Mouse (Mus musculus) lung, adult 2 months (tissue): Measurements from ENCODE around the gene Kcnc3. TPM values are rescaled to one million over a fixed set of nuclear protein-coding genes. Genes with fewer than 3 reads are reported as not detected.

Experiments used
- DNase-seq: peaks from one replicate; pipeline ENCODE4 v3.0.0; 2022
- H3K4me1 ChIP-seq: fragments of 200-500 bp; 2 replicates; pipeline ENCODE4 v1.6.1; 2011; ENCODE audit warnings: low read length; ENCODE audit not compliant: control insufficient read depth, insufficient read depth
- H3K4me3 ChIP-seq: fragments of 200-500 bp; replicated peaks from 2 replicates; pipeline ENCODE3; 2011; ENCODE audit warnings: low read depth, mild to moderate bottlenecking, control low read depth, low read length; ENCODE audit errors: extremely low read depth
- CTCF ChIP-seq: fragments of 200-500 bp; IDR thresholded peaks from 2 replicates; pipeline ENCODE4 v1.5.1; 2011; ENCODE audit warnings: mild to moderate bottlenecking, low read length, control low read depth; ENCODE audit not compliant: insufficient read depth
- POLR2A ChIP-seq: fragments of 200-500 bp; IDR thresholded peaks from 2 replicates; pipeline ENCODE4 v1.6.1; 2011; ENCODE audit warnings: low read depth, mild to moderate bottlenecking, control low read depth, low read length, borderline replicate concordance; ENCODE audit errors: extremely low read depth
- WGBS: fragments of 180-500 bp; shearing (Covaris S2); methylation state at CpG from one replicate; pipeline ENCODE4 v1.1.7; 2018; 5-methylcytosine and 5-hydroxymethylcytosine counted together
- polyA plus RNA-seq: library from polyadenylated mRNA; depleted of rRNA; stranded (reverse); fragments of >200 nt; gene quantifications from 2 replicates; pipeline ENCODE4 v1.2.3, GENCODE M21; 2012

The Kcnc3 gene
- polyA plus RNA-seq, 1 experiment, result 36.0 TPM

DNA sequence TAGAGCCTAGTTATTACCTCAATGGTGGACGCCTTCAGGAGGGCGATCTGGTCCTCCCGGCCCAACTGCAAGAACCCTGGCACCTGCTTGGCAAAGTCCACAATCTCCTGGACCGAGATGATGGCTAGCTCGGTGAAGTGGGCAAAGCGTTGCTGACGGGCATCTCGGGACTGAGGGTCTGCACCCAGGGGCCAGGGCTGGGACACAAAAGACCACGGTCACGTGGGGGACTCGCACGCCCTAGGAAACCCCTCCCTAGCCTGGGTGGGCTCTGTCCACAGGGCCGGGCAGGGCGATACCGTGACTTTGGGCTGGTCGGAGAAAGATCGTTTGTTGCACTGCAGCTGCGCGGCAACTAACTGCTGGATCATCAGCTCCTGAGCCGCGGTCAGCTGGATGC lies 39.2 kb upstream of the Kcnc3 start:
- WGBS, result 93% methylated on average over 21 of the region's 21 CpGs

DNA sequence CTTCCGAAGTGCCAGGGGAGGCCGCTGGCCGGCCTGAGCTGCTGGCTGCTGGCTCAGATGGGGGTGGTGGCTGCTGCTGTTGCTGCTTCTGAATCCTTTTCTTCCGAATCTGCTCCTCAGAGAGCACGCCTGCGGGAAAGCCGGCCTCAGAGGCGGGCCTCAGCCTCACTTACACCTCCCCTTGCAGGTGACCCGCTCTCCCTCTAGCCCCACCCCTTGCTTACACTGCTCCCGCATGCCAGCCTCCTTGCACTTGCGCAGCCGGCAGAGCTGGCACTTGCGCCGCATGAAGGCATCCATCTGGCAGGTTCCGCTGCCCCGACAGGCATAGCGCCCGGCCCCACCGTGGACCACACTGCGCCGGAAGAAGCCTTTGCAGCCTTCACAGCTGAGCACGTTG lies 38.7 kb upstream of the Kcnc3 start:
- TF ChIP-seq POLR2A (no peak), CTCF (no peak)
- Histone ChIP-seq H3K4me1 (no peaks in the 10 kb centered on the region; the same call in 1 of the 2 replicates), H3K4me3 (no peak overlapping the region)
- DNase-seq, result no peak
- WGBS, result 85% methylated on average over 22 of the region's 22 CpGs

More for the DNA sequence above, 39.2 kb upstream of the Kcnc3 start:
- no peak for DNase-seq
- TF ChIP-seq CTCF (no peak), POLR2A (no peak)
- H3K4me3 ChIP-seq, result no peak overlapping the region
- no peaks in the 10 kb centered on the region; the same call in 1 of the 2 replicates for H3K4me1 ChIP-seq

DNA sequence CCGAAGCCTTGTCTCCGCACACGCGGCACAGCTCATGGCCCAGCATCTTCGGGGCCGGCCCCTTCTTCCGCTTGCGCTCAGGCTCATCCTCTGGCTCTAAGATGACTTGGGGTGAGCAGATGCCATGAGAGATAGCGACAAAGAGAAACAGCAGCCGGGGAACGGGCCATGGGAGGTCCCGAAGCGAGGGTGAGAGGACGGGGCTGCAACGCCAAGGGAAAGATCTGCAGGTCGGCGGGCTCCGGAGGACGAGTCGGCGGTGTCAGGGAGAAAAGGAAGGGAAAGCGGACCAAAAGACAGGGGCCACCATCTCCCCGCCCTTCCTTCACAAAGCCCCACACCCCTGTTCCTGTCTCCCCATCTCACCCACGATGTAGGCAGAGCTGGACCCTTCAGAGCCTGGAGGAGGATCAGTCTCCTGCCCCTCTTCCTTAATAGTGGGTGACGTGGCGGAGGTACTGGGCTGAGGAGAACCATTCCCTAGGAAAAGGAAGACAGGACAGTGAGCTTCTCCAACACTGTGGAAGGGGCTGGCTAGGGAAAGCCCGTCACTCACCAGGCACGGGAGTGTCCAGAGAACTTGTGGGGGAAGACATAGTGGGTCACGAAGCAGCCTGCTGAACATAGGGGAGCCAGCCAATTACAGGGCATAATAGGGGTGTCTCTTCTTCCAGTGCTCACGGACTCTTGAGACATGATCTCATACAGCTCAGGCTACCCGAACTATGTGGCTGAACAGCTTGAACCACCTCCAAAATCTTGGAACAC lies 38.1 kb upstream of the Kcnc3 start:
- no peak for TF ChIP-seq POLR2A
- TF ChIP-seq CTCF, result no peak
- Histone ChIP-seq H3K4me3 (no peak overlapping the region), H3K4me1 (no peaks in the 10 kb centered on the region; the same call in 1 of the 2 replicates)
- DNase-seq, result no peak
- WGBS, result 87% methylated on average over 31 of the region's 31 CpGs

DNA sequence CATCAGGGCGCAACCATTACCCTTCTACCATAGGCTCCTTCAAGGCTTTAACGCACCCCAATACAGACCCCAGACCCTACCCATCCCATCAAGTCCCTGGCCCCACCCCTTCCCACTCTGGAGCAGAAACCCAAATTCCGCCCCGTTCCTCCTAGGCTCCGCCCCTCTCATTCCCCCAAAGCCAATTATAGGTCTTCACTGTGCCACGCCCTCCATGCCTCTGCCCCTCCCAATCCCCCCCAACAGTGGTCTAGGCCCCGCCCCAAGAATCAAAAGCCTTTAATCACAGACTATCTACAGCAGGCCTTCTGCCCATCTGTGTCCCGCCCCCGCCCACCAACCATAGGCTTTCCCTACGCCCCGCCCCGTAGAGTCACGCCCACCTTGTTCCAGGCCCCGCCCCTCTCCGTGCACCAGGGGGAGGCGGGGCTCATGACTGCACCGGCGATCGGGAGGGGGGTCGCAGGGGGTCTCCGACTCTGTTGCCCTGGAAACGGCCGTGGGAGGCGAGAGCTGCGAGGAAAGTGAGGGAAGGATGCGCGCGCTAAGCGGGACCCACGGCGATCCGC lies 37.2 kb upstream of the Kcnc3 start:
- peak overlapping the region; percentile 93 for H3K4me3 ChIP-seq
- peak; percentile 72 for DNase-seq
- 1% methylated on average over 31 of the region's 32 CpGs for WGBS
- TF ChIP-seq CTCF (no peak), POLR2A (no peak)
- H3K4me1 ChIP-seq, result no peaks in the 10 kb centered on the region; the same call in 1 of the 2 replicates

DNA sequence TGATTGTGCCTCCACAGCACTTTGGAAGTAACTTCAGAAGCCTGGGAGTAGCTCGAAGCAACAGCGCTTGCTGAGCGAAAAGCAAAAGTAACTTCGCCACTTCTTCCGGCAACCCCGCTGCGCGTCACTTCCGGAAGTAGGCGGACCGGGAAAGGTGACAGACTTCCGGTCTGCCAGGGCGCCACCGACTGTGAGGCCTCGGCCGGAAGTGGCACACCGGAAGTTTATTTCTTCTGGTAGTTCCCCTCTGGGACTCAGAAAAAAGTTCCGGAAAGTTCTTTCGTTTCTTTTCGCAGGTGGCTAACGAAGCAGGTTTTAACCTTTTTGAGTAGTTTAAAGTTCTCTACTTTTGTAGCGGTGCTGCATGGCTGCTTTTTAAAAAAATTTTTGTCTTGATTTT lies 36.6 kb upstream of the Kcnc3 start, which contains the start of gene Nr1h2:
Nr1h2 (minus strand) TSS at position 126 of the 400 bp plus-strand sequence.
- H3K4me3 ChIP-seq, result peak within 1 kb of the TSS; percentile 93
- TF ChIP-seq POLR2A (peak; percentile 86; the same call in 1 of the 2 replicates), CTCF (no peak)
- under 1% methylated on average over 22 of the region's 22 CpGs for WGBS
- no peaks in the 10 kb centered on the region; the same call in 1 of the 2 replicates for H3K4me1 ChIP-seq
- peak; percentile 96 for DNase-seq

DNA sequence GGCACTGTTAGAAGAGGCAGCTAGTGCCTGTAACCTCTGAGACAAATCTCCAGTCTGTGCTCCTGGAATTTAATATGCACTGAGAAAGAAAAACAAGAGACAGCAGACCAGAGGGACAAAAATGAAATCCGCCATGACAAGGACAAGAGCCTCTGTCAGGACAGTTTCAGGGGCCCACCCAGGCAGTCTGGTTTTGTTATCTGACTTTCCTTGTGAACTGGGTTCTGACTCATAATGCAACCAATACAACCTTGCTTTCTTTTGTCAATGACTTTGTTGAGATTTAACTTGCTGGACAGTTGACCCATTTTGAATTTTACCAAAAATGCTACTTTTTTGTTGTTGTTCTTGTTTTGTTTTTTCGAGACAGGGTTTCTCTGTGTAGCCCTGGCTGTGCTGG lies 32.8 kb upstream of the Kcnc3 start:
- 64% methylated on average over 2 of the region's 2 CpGs for WGBS
- TF ChIP-seq POLR2A (no peak), CTCF (no peak)
- H3K4me3 ChIP-seq, result no peak overlapping the region
- no peak for DNase-seq
- H3K4me1 ChIP-seq, result no peaks in the 10 kb centered on the region; the same call in 1 of the 2 replicates

DNA sequence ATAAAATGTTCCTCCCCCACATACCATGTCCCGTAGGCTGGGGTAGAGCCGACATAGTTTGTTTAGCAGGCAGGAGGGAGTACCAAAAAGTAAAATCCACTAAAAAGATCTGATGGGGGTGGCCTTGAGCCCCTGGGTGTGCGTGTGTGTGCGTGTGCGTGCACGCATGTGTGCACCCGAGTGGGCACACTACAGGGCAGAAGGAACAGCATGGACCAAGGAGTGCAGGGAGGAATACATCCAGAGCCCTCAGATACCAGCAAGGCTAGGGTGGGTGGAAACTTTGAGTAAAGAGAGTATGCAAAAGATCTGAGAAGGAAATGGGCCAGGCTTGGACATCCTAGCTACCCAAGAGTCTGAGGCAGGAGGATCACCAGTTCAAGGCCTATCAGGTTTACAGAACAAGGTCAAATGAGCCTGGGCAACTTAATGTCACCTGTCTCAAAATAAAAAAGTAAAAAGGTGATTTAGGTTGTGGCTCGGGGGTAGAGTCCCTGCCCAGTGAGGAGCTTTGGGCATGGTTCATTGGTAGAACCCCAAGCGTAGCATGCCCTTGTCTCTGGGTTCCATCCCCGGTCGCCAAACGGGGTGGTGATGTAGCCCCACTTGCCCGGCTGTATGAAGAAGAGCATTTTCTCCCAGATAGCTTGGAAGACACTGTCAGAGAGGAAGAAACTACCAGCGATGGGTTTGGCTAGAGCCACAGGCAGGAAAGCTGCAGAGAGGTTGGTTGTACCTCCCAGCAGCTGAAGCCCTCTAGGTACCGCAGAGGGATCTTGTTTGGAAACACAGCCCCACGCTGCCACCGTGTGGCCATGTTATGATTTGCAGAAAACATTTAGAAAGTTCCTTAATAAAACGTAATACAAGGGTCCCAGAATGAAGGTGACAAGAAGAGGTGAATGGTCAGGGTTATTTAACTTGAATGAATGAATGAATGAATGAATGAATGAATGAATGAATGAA lies 29.7 kb upstream of the Kcnc3 start:
- H3K4me3 ChIP-seq, result no peak overlapping the region
- no peaks in the 10 kb centered on the region for H3K4me1 ChIP-seq
- 50% methylated on average over 18 of the region's 18 CpGs for WGBS
- DNase-seq, result peak; percentile 70
- TF ChIP-seq POLR2A, result no peak
- peak; percentile 88 for TF ChIP-seq CTCF

DNA sequence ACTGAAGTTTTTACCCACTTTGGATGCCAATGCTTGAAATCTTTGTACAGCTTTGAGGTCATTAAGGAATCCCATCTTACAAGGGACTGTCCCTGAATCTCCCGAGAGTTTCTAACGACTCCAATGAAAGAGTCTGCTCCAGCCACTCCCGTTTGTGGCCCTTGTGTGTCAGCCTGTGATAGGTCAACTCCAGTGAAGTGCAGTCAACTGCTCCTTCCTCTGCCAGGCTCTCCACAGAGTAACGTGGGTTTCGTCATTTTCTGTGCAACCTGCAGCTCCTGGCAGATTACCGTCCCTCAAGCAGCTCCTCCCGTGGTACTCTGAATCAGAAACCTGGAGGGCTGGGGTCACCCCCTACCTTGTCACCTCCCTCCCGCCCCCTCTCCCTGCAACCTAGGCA lies 27.2 kb upstream of the Kcnc3 start:
- WGBS, result 31% methylated on average over 8 of the region's 8 CpGs
- DNase-seq, result peak; percentile 19
- peak; percentile 21; the same call in 1 of the 2 replicates for TF ChIP-seq POLR2A
- no peak for TF ChIP-seq CTCF
- Histone ChIP-seq H3K4me1 (no peaks in the 10 kb centered on the region), H3K4me3 (no peak overlapping the region)

DNA sequence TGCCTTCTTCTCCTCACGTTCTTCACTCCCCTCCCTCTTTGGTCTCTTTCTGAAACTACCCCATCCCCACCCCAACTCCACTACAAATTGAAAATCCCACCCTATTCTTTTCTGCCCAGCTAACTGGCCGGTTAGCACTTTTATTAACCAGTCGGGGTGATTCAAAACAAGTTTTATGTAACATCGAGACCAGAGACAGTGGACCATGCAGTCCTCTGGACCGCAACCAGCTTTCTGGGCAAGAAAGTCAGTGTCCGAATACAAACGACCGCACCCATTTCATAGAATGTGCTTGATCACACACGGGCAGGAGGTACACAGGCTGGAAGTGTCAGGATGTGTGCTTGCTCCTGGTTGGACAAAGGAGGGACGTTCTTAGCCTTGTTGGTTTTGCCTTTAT lies 26.0 kb upstream of the Kcnc3 start:
- TF ChIP-seq POLR2A (no peak), CTCF (no peak)
- WGBS, result 79% methylated on average over 10 of the region's 10 CpGs

DNA sequence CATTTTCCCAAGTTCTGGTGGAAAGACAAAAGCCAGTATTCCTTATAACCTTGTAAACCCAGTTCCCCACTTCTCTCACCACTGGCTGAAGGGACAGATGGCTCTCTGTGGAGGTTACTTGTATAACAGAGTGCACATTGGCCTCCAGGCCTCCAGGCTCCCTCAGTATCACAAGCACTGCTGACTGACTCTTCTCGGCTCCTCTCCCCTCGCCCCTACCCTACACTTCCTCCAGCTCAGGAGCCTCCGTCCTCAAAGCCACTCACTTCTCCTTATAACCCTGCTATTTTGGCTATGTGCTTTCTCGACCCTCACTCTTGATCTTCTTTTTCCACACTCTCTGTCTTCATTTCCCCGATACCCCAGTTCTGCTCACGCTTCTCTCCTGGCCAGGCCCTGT lies 25.1 kb upstream of the Kcnc3 start:
- Histone ChIP-seq H3K4me1 (no peaks in the 10 kb centered on the region), H3K4me3 (no peak overlapping the region)
- WGBS, result 52% methylated on average over 6 of the region's 6 CpGs
- no peak for DNase-seq
- TF ChIP-seq POLR2A, result no peak
- no peak for TF ChIP-seq CTCF

More for the DNA sequence above, 26.0 kb upstream of the Kcnc3 start:
- Histone ChIP-seq H3K4me1 (no peaks in the 10 kb centered on the region), H3K4me3 (no peak overlapping the region)
- DNase-seq, result no peak
